Mouse (Mus musculus) limb, embryonic 14.5 days (tissue): ENCODE results near the gene Phf5a. TPM values are rescaled to one million over a fixed set of nuclear protein-coding genes. Genes with fewer than 3 reads are reported as not detected.

Experiments
- ATAC-seq: fragments of 200-750 bp; cut with Nextera tagmentation; 2 replicates; pipeline ENCODE4 v1.8.0; 2017; ENCODE audit warnings: low read depth, moderate number of reproducible peaks, moderate TSS enrichment; ENCODE audit not compliant: low FRiP score
- DNase-seq: peaks from one replicate; pipeline ENCODE4 v3.0.0-alpha.2; 2015; ENCODE audit warnings: low spot score
- H3K27ac ChIP-seq: fragments of 300-500 bp; sonication (generic); replicated peaks from 2 replicates; pipeline ENCODE4 v1.5.1; 2014; ENCODE audit warnings: low read depth, mild to moderate bottlenecking, low read length, moderate library complexity, mixed read lengths
- H3K27me3 ChIP-seq: fragments of 300-500 bp; sonication (generic); 2 replicates; pipeline ENCODE4 v1.6.1; 2014; ENCODE audit warnings: low read length, mixed read lengths; ENCODE audit not compliant: control insufficient read depth, insufficient read depth
- H3K36me3 ChIP-seq: fragments of 300-500 bp; sonication (generic); 2 replicates; pipeline ENCODE4 v1.6.1; 2014; ENCODE audit warnings: mild to moderate bottlenecking, low read length, moderate library complexity, mixed read lengths; ENCODE audit not compliant: control insufficient read depth, insufficient read depth
- H3K4me1 ChIP-seq: fragments of 300-500 bp; sonication (generic); 2 replicates; pipeline ENCODE4 v1.6.1; 2014; ENCODE audit warnings: antibody characterized with exemption, low read length, mixed read lengths; ENCODE audit not compliant: control insufficient read depth, insufficient read depth
- H3K4me2 ChIP-seq: fragments of 300-500 bp; sonication (generic); replicated peaks from 2 replicates; pipeline ENCODE4 v1.6.1; 2014; ENCODE audit warnings: low read depth, mild to moderate bottlenecking, low read length, moderate library complexity; ENCODE audit not compliant: severe bottlenecking
- H3K4me3 ChIP-seq: fragments of 300-500 bp; sonication (generic); replicated peaks from 2 replicates; pipeline ENCODE4 v1.5.1; 2014; ENCODE audit warnings: low read length
- H3K9ac ChIP-seq: fragments of 300-500 bp; sonication (generic); 2 replicates; pipeline ENCODE4 v1.6.1; 2014; ENCODE audit warnings: mild to moderate bottlenecking, low read depth, low read length, moderate library complexity; ENCODE audit not compliant: severe bottlenecking
- H3K9me3 ChIP-seq: fragments of 300-500 bp; sonication (generic); 2 replicates; pipeline ENCODE4 v1.6.1; 2016; ENCODE audit warnings: low read length; ENCODE audit not compliant: control insufficient read depth
- POLR2A ChIP-seq: fragments of 200-500 bp; IDR thresholded peaks from 2 replicates; pipeline ENCODE4 v1.8.0; 2012; ENCODE audit warnings: inconsistent platforms, mild to moderate bottlenecking, moderate library complexity, borderline replicate concordance; ENCODE audit not compliant: insufficient read depth, insufficient read length; ENCODE audit errors: extremely low read depth
- WGBS: fragments of 180-500 bp; shearing (Covaris S2); extraction: QIAGEN DNeasy Blood & Tissue Kit; methylation state at CpG from one replicate; pipeline ENCODE4 v1.1.7; 2014; 5-methylcytosine and 5-hydroxymethylcytosine counted together
- polyA plus RNA-seq, 2 experiments: library from polyadenylated mRNA; depleted of rRNA in 1 of 2; stranded (reverse) in 1 of 2; unstranded in 1 of 2; fragments of >200 nt; fragmentation: Nextera tagmentation in 1 of 2; extraction: Ambion mirVana in 1 of 2; gene quantifications; 2 replicates each; pipeline versions ENCODE4 v1.2.1 to v1.2.3; 2012 to 2014

Phf5a gene
- polyA plus RNA-seq, 2 experiments = 96.8 to 163 TPM

DNA sequence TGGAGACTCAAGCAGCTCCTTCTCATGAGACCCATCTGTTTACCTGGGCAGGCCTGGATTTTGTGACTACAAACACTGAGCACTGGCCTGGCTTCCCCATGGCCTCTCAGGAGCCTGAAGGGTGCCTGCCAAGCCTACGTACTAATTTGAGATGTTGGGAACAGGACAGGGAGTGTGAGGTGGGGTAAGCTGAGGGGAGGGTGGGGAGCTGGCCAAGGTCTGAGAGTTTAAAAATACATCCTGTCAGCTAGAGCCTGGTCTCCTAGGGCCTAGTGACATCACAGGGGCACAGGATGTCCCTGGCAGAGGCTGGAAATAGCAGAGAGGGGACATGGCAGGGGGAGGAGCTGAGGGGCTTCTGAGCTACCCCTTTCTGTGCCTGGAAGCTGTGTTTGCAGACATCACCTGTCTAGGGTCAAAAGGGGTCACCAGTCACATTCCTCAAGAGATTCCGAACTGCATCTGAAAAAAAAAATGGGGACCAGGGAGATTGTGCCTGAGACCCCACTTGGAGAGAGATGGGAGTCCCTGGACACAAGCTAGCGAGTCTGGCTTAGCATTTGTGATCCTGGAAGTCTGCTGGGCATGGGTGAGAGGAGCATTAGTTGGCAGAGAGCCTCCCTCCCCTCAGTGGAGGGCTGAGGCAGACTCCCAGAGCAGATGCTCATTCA lies 37.4 kb downstream of the Phf5a start:
- no peak overlapping the region for H3K4me3 ChIP-seq
- H3K27me3 ChIP-seq = no peaks in the 10 kb centered on the region
- peaks cover 16% of the 10 kb centered on the region for H3K4me1 ChIP-seq
- no peak overlapping the region for H3K4me2 ChIP-seq
- no peak for TF ChIP-seq POLR2A
- no peak overlapping the region for H3K9ac ChIP-seq
- H3K27ac ChIP-seq = no peak overlapping the region
- DNase-seq (no peak), ATAC-seq (no peak)
- no peaks in the 10 kb centered on the region for H3K36me3 ChIP-seq
- WGBS = 32% methylated on average over 3 of the region's 3 CpGs
- H3K9me3 ChIP-seq = no peaks in the 10 kb centered on the region

DNA sequence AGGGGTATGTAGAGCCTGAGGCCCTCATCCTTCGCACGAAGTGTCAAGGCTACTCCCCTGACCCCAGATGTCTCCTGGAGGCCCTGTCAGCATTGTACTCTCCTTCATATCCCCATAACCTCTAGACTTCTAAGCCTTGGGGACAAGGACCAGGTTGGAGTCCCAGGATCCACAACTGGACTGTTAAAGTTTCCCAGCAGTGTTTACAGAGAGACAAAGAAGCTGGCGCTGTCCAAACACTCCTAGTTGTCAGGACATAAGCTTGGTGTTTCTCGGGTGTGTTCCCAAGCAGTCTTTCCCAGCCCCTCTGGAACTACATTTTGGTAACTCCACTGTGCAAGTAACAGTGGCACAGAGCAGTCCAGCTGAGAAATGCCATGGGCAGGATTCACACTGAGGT lies 38.2 kb downstream of the Phf5a start:
- Histone ChIP-seq H3K4me1 (peaks cover 16% of the 10 kb centered on the region), H3K4me3 (no peak overlapping the region), H3K9me3 (no peaks in the 10 kb centered on the region), H3K36me3 (no peaks in the 10 kb centered on the region), H3K27ac (no peak overlapping the region), H3K9ac (no peak overlapping the region), H3K27me3 (no peaks in the 10 kb centered on the region), H3K4me2 (no peak overlapping the region)
- ATAC-seq = no peak
- no peak for TF ChIP-seq POLR2A
- DNase-seq = no peak
- 66% methylated on average over 4 of the region's 4 CpGs for WGBS

DNA sequence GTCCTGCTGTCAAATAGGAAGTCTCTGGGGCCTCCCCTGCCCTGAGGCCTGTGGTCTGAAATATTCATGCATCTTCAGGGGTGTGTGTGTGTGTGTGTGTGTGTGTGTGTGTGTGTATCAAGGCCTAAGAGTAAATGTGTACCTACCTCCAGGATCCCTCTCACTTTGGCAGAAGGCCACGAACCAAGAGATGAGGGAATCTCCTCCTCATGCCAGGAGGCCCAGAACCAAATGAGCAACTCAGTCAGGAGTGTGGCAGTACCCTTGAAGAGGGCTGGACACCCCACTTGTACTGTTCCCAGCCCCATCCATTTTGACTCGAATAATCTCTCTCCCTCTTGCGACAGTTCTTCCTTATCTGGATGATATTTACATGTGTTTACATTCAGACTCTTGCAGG lies 39.5 kb downstream of the Phf5a start:
- peaks cover 7% of the 10 kb centered on the region; the same call in 1 of the 2 replicates for H3K36me3 ChIP-seq
- H3K4me2 ChIP-seq = no peak overlapping the region
- no peaks in the 10 kb centered on the region for H3K27me3 ChIP-seq
- WGBS = 87% methylated on average over 3 of the region's 3 CpGs
- no peak overlapping the region for H3K9ac ChIP-seq
- H3K9me3 ChIP-seq = no peaks in the 10 kb centered on the region
- no peak overlapping the region for H3K4me3 ChIP-seq
- no peak for TF ChIP-seq POLR2A
- no peak for ATAC-seq
- H3K27ac ChIP-seq = no peak overlapping the region
- DNase-seq = no peak
- H3K4me1 ChIP-seq = peaks cover 16% of the 10 kb centered on the region

DNA sequence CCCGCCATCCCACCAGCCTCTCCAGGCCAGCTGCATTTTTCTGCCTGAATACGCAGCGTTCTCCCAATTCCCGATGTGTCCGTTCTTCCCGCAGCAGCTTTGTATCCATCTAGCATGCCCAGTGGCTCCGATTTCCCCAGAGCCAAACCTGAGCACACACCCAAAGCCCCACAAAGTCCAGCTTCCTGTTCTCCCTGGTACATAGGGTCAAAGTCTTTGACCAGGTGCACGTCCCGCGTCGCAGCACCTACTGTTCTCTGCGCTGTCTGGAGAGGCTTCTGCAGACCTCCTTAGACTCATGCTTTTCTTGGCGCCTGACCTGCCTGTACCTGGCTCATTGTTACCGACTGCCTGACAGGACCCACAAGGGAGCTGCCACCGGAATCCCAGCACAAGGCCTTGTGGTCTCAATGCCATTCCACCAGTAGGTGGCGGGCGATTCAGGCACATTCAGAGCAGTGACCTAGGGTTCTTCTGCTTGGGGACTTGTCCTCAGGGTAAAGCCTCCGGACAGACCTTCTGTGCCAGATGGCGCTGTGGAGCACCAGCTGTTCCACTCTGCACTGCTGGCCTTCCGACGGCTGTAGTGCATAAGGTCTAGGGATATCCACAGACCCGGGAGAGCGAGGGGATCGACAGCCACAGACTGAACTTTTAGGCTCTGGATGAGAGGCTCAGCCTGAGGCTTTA lies 40.4 kb downstream of the Phf5a start:
- Histone ChIP-seq H3K36me3 (peaks cover 8% of the 10 kb centered on the region; the same call in 1 of the 2 replicates), H3K4me2 (peak overlapping the region; percentile 23; the same call in 1 of the 2 replicates), H3K27ac (no peak overlapping the region), H3K27me3 (no peaks in the 10 kb centered on the region), H3K4me1 (peaks cover 8% of the 10 kb centered on the region), H3K4me3 (no peak overlapping the region), H3K9me3 (no peaks in the 10 kb centered on the region), H3K9ac (no peak overlapping the region)
- WGBS = 19% methylated on average over 24 of the region's 24 CpGs
- ATAC-seq (peak; percentile 80), DNase-seq (peak; percentile 90)
- TF ChIP-seq POLR2A = no peak

DNA sequence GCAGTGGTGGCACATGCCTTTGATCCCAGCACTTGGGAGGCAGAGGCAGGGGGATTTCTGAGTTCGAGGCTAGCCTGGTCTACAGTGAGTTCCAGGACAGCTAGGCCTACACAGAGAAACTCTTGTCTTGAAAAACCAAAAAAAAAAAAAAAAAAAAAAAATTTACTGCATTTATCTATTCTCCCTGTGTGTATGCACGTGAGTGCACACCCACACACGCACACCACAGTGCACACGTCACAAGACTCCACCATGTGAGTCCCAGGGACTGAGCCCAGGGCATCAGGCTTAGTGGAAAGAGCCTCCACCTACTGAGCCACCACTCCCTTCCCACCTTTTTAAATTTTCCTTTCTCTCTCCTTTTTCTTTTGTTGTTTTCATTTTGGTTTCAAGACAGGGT lies 41.2 kb downstream of the Phf5a start:
- H3K27me3 ChIP-seq = no peaks in the 10 kb centered on the region
- no peak for TF ChIP-seq POLR2A
- ATAC-seq (no peak), DNase-seq (no peak)
- no peaks in the 10 kb centered on the region for H3K9me3 ChIP-seq
- H3K4me2 ChIP-seq = no peak overlapping the region
- 96% methylated on average over 4 of the region's 4 CpGs for WGBS
- no peak overlapping the region for H3K9ac ChIP-seq
- peaks cover 15% of the 10 kb centered on the region for H3K36me3 ChIP-seq
- 0 out of 2 replicates have a peak, but pooled peaks cover under 1% of the 10 kb centered on the region for H3K4me1 ChIP-seq
- no peak overlapping the region for H3K27ac ChIP-seq
- H3K4me3 ChIP-seq = no peak overlapping the region
